Mouse (Mus musculus): ENCODE measurements around the gene Tmem37. TPM values are rescaled to one million over a fixed set of nuclear protein-coding genes. Genes with fewer than 3 reads are reported as not detected.

The Tmem37 gene
- total RNA-seq (2021), result 1 to 10 TPM; 4.2 to 6.2 TPM

DNA sequence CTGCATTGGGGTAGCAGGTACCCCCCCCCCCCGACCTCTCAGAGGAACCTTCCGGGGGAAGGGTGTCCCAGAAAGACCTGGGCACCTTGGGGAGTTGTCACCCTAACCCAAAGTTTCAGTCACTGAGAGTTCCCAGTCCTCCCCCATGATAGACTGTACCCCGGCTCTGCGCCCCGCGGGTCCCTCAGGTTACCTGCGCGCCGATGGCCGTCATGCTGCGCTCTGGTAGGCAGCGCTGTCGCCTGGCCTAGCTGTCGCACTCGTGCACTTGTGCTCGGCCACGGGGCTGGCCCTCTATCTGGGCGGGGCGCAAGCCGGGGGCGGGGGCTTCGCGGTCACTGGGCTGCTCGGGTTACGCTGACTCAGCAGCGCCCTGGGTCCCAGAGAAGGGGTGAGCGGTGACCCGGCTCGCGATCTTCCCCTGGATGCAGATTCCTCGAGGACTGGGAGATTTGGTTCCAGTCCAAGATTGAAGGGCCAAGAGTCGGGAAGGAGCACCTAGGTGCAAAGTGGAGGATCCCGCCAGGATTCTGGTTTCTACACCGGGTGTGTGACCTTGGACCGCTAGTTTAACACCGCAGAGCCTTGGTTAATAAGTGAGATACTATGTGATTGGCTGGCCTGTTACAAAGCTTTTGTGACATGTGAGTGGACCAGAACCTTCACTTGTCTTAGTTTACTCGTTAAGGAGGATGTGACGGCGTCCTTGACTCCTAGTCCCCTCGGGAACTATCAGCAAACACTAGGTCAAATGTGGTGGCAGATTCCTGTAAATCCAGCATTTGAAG is at the start of gene Tmem37:
Tmem37 (minus strand) TSS at position 556 of the 788 bp plus-strand sequence.
- DNase-seq, result peak; percentile 78 to 81
- intact Hi-C loops (cut with DNase I), result no loop called here

DNA sequence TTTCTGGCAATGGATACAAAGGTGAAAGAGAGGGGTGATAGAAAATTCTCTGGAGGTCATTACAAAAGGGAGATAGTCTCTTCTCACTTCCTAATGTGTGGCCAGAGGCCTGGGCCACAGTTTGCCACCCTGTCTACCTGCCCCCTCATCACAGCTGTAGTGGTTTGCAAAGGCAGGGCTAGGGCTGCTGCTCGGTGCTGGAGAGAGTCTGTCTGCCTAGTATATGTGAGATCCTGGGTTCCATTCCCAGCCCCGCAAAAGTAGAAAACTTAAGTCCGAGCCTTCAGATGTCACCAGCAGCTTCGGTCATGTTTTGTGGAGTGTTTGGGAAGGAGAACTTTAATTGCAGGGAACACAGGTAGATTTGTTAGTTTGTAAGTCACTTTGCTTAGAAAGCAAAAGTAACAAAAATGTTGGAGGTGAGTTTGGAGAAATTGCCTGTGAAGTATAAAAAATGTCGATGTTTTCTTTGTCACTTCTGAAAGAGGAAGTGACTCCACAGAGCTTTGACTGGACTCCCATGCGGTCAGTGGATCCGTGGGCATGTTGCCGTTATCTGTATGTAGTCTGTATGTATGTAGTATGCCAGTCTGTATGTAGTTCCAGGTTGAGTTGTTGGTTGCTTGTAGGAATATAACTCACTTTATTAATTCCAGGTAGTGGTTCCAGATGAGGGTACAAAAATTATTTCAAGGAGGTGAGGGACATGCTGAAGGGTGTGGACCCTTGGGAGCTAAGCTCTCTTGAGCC is 48.9 kb upstream of the Tmem37 start:
- no peak for DNase-seq
- intact Hi-C loops (cut with DNase I), result loop anchor here (5.0 kb wide), 1 partner anchor 974 kb away; no protein-coding TSS in a partner anchor

DNA sequence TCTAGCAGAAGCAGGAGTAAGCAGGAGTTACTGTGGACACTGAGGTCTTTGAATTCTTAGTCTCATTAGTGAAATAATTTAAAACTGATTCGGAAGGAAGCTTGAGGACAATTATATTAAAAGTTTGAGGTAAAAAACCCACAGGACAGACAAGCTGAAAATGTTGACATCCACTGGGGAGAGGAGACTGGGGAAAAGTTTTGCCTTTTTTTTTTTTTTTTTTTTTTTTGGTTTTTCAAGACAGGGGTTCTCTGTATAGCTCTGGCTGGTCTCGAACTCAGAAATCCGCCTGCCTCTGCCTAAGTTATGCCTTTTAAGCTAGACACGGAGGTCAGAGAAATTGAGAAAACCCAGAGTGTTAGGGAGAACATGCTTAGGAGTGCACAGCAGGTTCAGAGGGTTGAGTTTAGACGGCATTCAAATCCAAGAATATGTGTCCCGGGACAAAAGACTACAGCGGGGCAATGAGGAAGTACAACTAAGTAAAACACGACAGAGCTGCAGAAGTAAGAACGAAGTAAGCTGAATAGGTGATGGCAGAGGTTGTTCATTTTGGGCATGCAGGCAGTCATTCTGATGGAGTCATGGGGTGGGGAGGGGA is 48.2 kb upstream of the Tmem37 start:
- no peak for DNase-seq
- intact Hi-C loops (cut with DNase I), result loop anchor here (5.0 kb wide), 1 partner anchor 975 kb away; no protein-coding TSS in a partner anchor

DNA sequence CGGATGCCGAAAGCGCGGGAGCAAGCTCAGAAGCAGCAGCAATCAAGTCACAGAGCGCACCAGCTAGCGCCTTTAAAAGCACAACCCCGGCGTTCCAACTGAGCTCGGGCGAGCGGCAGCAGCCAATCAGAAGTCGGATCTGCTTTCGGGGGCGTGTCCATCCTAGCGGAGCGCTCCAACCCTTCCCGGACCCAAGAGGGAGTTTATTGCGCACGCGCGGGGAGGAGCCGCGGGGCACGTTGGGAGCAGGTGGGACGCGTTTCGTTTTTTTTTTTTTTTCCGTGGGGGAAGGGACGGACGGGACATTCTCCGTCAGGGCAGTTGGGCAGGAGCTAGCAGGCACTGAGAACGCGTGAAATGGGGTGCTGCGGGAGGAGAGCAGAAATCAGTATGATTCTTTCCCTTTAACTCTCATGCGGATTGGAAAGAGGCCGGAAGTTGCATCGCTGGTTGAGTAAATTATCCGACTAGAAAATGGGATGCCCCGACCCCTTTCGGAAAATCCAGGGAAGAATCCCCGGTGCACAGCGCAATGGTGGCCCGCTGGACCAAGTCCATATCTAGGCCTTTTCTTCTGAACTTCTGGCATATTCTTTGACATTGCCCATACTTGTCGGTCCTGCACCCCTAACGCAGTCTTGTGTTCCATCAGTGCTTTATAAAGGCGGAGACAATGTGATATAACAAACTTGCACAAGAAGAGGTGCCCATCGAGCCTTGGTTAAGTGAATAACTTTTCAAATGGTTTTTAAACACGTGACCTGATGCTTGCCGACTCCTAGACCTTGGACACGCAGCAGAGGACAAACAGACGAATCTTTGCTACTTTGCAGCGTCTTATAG is 47.3 kb upstream of the Tmem37 start, which contains the start of the genes Dbi and 3110009E18Rik:
Dbi (minus strand) TSS at position 110 of the 843 bp plus-strand sequence.
3110009E18Rik (plus strand) TSS at position 219 of the 843 bp plus-strand sequence.
- intact Hi-C loops (cut with DNase I), result loop anchor here (5.0 kb wide), 1 partner anchor 976 kb away; no protein-coding TSS in a partner anchor
- DNase-seq, result peak; percentile 99

DNA sequence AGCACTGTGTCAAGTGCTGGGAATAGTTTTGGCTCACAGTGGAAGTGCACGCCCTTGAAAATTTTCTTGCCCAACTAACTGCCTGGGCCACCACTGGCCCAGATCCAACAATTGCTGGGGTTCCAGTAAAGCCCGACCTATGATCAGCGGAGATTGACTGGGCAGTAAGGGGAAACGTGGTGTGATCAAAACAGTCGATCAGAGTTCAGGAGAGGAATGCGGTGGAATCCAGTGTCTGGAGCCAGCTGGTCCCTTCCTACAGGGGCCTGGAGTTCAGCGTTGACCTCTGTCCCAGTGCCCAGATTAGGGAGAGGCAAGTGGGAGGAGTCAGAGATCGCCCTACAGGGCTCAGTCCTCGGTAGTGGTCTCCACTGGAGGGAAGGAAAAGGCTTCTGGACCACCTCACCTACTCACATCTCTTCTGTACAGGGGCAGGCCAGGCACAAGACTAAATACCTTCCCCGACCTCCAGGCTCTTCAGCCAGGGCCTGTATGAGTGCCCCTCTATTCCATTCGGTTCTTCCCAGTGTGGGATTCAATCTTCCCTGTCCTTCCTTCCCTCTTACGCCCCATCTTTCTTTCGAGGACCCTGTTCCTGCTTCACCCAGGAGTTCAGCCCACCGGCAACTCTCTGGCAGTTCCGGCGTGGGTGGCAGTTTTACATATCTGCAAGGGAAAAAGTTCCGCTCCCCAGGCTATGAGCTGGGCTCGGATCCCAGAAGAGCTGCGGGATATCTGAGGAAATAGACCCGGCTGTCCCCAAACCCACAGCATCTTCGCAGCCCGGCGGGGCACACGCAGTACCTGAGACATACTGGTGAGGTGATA is 46.5 kb upstream of the Tmem37 start:
- intact Hi-C loops (cut with DNase I), result loop anchor here (5.0 kb wide), 1 partner anchor 977 kb away; no protein-coding TSS in a partner anchor
- peak; percentile 76 to 80 for DNase-seq

DNA sequence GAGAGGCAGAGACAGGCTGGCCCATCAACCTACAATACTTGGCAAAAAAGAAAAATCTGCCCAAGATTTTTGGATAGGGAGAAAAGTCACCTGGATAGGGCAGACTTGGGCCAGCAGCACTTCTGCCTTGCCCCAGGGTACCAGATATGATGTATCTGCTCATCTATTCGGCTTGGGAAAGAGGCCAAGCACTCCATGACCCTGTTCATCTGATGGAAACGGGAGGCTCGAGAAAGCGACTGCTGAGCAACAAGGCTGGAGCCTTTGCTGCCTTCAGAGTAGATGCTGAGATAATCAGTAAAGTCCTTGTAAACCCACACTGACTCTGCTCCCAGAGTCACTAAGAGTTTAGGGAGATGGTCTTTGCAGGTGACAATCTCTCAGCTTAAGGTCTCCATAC is 45.5 kb upstream of the Tmem37 start:
- intact Hi-C loops (cut with DNase I), result no loop called here
- no peak for DNase-seq

DNA sequence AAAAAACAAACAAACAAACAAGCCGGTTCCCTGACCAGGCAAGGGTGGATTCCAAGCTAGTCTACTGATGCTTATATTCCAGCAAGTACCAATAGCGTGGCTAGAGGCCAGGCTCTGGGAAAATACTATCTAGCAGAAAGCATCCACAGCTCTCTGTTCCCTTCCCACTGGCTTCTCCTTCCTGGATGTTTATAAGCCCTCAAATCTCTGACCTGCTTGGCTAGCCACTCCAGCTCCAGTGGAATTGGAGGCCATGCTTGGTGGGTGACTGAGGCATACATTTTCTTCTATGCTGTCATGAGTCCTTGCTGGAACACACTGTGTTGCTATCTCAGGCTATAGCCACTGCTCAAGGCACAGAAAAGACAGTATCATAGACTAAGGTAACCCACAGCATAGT is 45.0 kb upstream of the Tmem37 start:
- intact Hi-C loops (cut with DNase I), result no loop called here
- DNase-seq, result no peak

DNA sequence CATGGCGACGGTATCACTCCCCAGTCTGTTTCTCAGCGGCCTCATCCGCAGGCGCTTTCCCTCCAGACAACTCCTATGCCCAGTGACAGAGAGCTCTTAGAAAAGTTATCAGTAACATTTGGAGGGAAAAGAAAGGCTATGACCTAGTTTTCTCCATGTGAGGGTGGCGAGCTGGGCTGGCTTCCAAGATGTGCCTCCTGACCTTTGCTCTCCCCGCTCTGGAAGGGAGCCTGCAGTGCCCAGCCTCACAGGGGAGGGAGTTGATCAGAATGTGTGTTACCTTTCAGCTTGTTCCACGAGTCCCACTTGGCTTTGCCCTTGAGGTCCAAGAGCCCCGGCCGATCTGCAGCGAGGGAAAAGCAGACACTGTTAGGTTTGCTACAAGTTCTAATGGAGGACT is 42.2 kb upstream of the Tmem37 start:
- peak; percentile 42 to 46 for DNase-seq
- intact Hi-C loops (cut with DNase I), result loop anchor here (1.0 kb wide), 1 partner anchor 18 kb away; no protein-coding TSS in a partner anchor

DNA sequence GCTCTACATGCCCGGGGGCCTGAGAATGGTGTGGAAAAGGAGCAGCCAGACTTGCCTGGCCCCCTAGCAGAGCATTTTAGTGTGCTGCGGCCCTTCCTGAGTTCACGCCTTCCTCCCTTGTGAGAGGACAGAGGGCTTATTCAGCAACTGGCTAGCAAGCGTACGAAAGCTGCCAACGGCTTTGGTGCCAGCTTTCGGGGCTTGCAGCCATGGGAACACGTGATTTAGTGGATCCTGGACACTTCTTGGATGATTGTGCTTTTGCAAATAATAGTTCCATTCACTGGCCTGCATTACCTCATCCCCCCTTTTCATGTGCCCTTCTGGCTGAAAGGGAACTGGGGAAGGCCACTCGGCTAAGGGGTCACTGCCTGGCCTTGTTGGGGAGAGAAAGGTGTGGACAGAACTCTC is 41.8 kb upstream of the Tmem37 start:
- intact Hi-C loops (cut with DNase I), result loop anchor here (1.0 kb wide), 1 partner anchor 17 kb away; no protein-coding TSS in a partner anchor
- peak; percentile 87 for DNase-seq

DNA sequence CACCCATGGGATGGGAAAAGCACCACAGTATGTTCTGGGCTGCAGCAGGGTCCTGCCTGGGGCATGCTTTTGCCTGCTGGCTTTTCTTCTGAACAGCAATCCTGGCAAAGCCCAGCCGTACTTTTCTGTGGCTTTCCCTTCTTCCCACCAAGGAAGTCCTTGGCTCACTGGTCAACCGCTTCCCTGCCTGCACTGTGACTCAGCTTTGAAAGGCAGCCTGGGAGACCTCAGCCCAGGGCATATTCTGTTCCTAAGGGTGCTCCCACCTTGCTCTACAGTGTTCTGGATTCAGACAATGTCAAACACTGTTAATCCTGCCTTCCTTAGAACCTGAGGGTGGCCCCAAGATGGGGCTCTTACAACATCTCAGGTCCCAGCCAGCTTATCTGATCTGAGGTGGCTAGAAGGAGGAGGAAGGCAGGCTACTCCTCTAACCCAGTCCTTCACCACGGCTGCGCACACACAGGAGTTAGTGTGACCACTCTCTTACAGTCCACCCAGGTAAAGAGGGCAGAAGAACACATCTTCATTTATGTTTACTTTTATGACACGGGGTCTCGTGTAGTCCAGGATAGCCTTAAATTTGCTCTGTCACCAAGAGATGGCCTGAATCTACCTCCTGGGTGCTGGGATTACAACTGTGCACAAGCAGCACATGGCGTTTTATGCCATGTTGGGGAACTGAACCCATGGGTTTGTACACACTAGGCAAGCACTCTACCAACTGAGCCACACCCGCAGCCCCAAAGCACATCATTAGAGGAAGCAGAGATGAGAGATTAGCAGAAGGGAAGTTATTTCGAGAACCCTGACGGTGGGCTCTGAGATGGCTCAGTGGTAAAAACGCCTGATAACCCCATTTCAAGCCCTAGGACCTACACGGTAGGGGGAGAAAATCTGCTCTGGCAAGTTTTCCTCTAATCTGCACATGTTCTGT is 38.6 kb upstream of the Tmem37 start:
- no peak for DNase-seq
- intact Hi-C loops (cut with DNase I), result no loop called here

DNA sequence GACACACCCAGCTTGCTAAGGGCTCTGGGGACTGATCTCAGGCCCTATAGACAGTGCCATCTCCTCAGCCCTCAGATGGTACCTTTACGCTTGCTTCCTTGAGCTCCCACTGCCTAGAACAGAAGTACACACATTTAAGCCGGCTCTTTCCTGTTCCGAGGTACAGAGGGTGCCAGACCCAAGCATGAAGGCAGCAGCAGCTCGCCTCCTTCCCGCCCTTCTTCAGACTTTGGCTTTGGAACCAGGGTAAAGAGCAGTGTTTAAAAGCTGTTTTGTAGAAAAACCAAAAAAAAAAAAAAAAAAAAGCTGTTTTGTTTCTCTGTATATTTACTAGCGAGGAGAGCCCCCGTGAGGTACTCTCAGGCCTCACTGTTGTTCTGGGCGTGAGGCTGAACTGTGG is 37.9 kb upstream of the Tmem37 start:
- no peak for DNase-seq
- intact Hi-C loops (cut with DNase I), result no loop called here

DNA sequence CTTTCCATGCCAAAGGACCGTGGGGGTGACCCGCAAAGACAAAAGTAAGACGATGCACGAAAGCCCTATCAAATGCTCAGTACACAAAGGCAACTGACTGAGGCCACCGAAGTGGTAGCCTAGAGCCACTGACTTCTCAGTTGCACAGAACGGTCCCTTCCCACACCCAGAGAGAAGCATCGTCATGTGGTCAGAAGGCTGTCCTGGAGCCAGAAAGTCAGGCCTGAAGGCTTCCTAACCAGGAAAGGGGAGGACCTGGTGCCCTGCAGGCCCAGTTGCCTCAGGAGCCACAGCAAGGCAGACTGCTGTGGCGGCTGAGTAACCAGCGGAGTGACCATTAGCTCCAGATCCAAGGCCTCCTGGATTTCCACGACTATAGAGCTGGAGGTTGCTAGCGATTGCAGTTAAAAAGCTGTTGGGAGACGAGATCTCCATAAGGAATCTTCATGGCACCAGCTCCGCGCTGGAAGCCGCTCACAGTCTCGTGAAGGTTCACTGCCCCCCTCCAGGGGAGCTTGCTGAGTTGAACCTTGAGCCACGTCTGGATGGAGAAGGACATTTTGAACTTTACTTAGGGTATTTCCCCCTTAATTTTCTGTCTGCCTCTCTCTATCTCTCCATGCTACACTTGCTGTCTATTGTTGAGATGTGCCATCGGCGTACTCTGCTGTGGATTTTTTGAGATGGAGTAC is 36.0 kb upstream of the Tmem37 start:
- intact Hi-C loops (cut with DNase I), result no loop called here
- no peak for DNase-seq

DNA sequence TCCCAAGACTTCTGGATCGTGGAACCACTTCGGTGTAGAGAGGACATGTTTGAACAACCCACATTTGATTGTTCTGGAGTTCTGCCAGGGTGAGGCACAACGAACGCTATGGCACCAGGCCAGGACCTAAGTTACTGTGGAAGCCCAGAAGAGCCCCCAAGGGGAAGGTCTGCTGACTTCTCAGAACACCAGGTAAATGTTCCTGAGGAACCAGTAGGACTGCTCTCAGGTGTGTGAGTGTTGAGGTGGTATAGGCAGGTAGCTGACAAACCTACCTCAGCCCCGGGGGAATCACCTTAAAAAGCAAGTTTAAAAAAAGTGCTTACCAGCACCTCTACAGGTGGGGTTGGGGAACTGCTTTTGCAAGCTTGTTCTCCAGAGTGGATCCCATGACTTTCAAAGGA is 31.7 kb upstream of the Tmem37 start:
- intact Hi-C loops (cut with DNase I), result no loop called here
- no peak for DNase-seq

DNA sequence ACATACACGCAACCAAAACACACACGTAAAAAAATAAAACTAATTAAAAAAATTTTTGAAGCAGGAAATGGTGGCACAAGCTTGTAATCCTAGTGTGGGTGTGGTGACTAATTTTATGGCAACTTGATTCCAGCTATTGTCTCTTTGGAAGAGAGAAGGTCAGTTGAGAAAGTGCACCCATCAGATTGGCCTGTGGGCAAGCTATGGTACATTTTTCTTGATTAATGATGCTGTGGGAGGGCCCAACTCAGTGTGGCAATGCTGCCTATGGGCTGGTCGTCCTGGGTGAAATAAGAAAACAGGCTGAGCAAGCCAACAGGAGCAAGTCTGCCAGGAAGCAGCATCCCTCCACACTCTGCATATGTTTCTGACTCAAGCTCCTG is 27.3 kb upstream of the Tmem37 start:
- intact Hi-C loops (cut with DNase I), result no loop called here

DNA sequence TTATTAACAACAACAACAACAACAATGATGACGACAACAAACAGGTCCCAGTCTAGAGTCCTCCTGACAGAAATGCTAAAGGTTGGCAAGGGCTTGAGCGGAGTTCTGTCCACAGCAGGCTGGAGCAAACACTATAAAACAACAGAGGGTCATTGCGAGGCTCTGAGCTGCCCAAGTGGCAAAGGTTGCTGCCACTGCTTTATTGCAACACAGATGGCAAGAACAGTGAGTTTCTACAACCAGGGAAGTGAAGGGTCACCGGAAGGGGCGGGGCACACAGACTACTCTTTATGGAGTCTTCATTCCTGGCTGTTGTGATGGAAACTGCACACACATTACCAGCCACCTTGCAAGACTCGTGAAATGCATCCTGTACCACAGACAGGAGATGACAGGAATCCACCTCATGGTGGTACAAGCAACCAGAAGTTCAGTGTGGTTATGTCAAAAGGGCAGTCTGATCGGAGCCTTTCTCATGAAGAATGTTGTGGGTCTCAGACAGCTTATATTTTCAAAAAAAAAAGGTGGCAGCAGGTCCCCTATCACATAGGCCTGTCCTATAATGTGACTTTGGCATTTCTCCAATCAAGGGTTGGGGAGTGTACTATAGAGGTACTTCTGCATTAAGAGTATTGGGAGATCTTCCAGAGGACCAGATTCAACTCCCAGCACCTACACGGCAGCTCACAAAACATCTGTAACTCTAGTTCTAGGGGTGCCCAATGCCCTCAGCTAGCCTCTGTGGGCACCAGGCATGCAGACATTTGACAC is 26.8 kb upstream of the Tmem37 start:
- no peak for DNase-seq
- intact Hi-C loops (cut with DNase I), result no loop called here

More for the DNA sequence above, 27.3 kb upstream of the Tmem37 start:
- no peak for DNase-seq

DNA sequence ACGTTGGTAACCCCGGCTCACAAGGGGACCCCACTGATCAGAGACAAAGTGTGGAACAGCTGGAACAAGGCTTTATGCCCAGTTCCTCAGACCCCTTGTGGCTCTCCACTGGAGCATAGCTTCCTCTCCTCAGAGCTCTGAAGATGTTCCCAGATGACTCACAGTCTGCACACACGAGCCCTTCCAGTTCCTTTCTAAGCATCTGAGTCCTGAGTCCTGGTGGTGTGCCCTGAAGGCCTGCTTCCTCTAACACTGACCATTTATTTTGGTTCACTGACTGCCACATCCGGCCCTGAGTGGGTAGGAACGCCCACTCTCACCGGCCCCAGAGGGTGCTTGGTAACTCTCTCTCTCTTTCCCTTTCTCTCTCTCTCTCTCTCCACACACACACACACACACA is 25.6 kb upstream of the Tmem37 start:
- intact Hi-C loops (cut with DNase I), result loop anchor here (2.0 to 10.0 kb wide), 3 partner anchors 55 to 448 kb away; partner anchors contain the start of gene Ptpn4
- no peak for DNase-seq

DNA sequence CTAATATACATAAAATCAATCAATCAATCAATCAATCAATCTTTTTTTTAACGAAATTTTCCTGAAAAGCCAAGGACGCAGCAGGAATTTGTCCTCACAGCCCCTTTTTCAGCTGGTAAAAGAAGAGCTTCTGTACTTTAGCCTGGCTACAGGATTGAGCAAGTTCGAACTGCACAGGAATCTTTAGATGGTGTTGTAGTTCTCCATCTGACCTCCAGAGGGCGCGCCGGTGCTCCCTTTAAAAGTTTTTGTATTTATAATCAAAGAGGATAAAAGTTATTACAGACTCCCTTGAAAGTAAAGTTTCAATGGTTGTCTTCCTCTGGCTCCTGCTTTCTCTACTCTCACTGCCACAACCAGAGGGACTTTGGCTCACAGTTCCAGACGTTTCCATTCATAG is 24.5 kb upstream of the Tmem37 start:
- intact Hi-C loops (cut with DNase I), result loop anchor here (1.0 to 10.0 kb wide), 4 partner anchors 18 to 449 kb away; partner anchors contain the start of gene Ptpn4
- peak; percentile 66 to 80 for DNase-seq

All from heart, postnatal 10 days (tissue).